Mouse (Mus musculus) heart, embryonic 16.5 days (tissue): ENCODE measurements around the gene Reg4. TPM values are rescaled to one million over a fixed set of nuclear protein-coding genes. Genes with fewer than 3 reads are reported as not detected.
A peak's percentile ranks its signal among the peaks of the same experiment; 100 is the strongest.

ENCODE experiments used
- ATAC-seq: fragments of 200-750 bp; cut with Nextera tagmentation; replicated peaks from 2 replicates; pipeline ENCODE4 v1.8.0; 2017; ENCODE audit warnings: moderate number of reproducible peaks; ENCODE audit not compliant: insufficient read depth, low FRiP score; ENCODE audit errors: extremely low read depth
- H3K27ac ChIP-seq: fragments of 300-500 bp; sonication (generic); 2 replicates; pipeline ENCODE4 v1.5.1; 2014; ENCODE audit warnings: mild to moderate bottlenecking, low read length, control low read depth, moderate library complexity
- H3K27me3 ChIP-seq: fragments of 300-500 bp; sonication (generic); 2 replicates; pipeline ENCODE4 v1.6.1; 2014; ENCODE audit warnings: low read length, mixed read lengths; ENCODE audit not compliant: control insufficient read depth, insufficient read depth
- H3K36me3 ChIP-seq: fragments of 300-500 bp; sonication (generic); 2 replicates; pipeline ENCODE4 v1.6.1; 2014; ENCODE audit not compliant: control insufficient read depth, insufficient read depth
- H3K4me1 ChIP-seq: fragments of 300-500 bp; sonication (generic); 2 replicates; pipeline ENCODE4 v1.6.1; 2014; ENCODE audit warnings: low read length, mixed read lengths; ENCODE audit not compliant: control insufficient read depth, insufficient read depth
- H3K4me2 ChIP-seq: fragments of 300-500 bp; sonication (generic); 2 replicates; pipeline ENCODE4 v1.6.1; 2014; ENCODE audit warnings: low read depth, mild to moderate bottlenecking, control low read depth, low read length
- H3K4me3 ChIP-seq: fragments of 300-500 bp; sonication (generic); 2 replicates; pipeline ENCODE4 v1.5.1; 2014; ENCODE audit warnings: mild to moderate bottlenecking, control low read depth, low read length
- H3K9ac ChIP-seq: fragments of 300-500 bp; sonication (generic); 2 replicates; pipeline ENCODE4 v1.6.1; 2014; ENCODE audit warnings: low read length, control low read depth
- H3K9me3 ChIP-seq: fragments of 300-500 bp; sonication (generic); replicated peaks from 2 replicates; pipeline ENCODE4 v1.6.1; 2016; ENCODE audit warnings: low read length; ENCODE audit not compliant: control insufficient read depth
- WGBS: fragments of 180-500 bp; shearing (Covaris S2); extraction: QIAGEN DNeasy Blood & Tissue Kit; methylation state at CpG from one replicate; pipeline ENCODE4 v1.1.7; 2014; 5-methylcytosine and 5-hydroxymethylcytosine counted together
- polyA plus RNA-seq: library from polyadenylated mRNA; unstranded; fragments of >200 nt; fragmentation: Nextera tagmentation; extraction: Ambion mirVana; gene quantifications from 2 replicates; pipeline ENCODE4 v1.2.1, GENCODE M21; 2015

Gene Reg4
- not detected in 2 replicates for polyA plus RNA-seq

- no peak for ATAC-seq
- H3K9me3 ChIP-seq: peaks cover 3% of the 10 kb centered on the region; the same call in 1 of the 2 replicates
- no peaks in the 10 kb centered on the region for H3K27me3 ChIP-seq
- H3K36me3 ChIP-seq: no peaks in the 10 kb centered on the region
- H3K27ac ChIP-seq: no peak within 1 kb of the TSS
- H3K4me2 ChIP-seq: no peak within 1 kb of the TSS
- no peak within 1 kb of the TSS for H3K9ac ChIP-seq
- peaks cover 12% of the 10 kb centered on the region for H3K4me1 ChIP-seq
- WGBS: 74% methylated on average over 8 of the region's 8 CpGs
- no peak within 1 kb of the TSS for H3K4me3 ChIP-seq
These were observed at the start of gene Reg4 for GRCm38 (mm10) chr3:98221856-98222255. Gene Reg4, plus strand, starts transcription at chr3:98222156.

GRCm38 (mm10) chr3:98178340-98178739, 43.6 kb upstream of the Reg4 start:
- ATAC-seq: peak; percentile 41
- Histone ChIP-seq H3K27me3 (no peaks in the 10 kb centered on the region), H3K4me2 (no peak overlapping the region), H3K27ac (no peak overlapping the region), H3K9me3 (peaks cover 8% of the 10 kb centered on the region), H3K36me3 (no peaks in the 10 kb centered on the region), H3K9ac (no peak overlapping the region), H3K4me3 (no peak overlapping the region), H3K4me1 (no peaks in the 10 kb centered on the region)
- WGBS: 58% methylated on average over 4 of the region's 4 CpGs

DNA sequence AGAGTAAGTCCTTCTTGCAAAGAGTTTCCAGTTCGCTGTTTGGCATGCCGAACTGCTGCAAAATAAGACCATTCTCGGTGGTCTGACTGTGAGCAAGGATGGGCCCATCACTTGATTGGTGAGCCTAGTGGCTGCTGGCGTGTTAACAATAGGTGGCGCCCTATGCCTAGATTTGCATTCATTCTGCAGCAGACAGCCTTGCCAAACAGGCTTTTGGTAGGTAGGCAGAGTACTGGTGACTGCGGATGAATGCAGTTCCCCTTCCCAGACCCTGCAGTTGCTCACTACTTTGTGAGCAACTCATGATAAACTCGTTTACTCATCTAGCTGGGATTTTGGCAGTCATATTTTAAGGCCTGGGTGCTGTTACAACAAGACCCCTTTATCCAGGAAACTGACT, 41.2 kb upstream of the Reg4 start:
- no peak for ATAC-seq
- H3K9me3 ChIP-seq: peaks cover 8% of the 10 kb centered on the region
- 31% methylated on average over 7 of the region's 7 CpGs for WGBS
- H3K27ac ChIP-seq: no peak overlapping the region
- H3K4me2 ChIP-seq: no peak overlapping the region
- H3K36me3 ChIP-seq: no peaks in the 10 kb centered on the region
- no peak overlapping the region for H3K9ac ChIP-seq
- no peaks in the 10 kb centered on the region for H3K4me1 ChIP-seq
- no peak overlapping the region for H3K4me3 ChIP-seq
- H3K27me3 ChIP-seq: no peaks in the 10 kb centered on the region

GRCm38 (mm10) chr3:98185163-98185714, 36.7 kb upstream of the Reg4 start:
- Histone ChIP-seq H3K27ac (no peak overlapping the region), H3K4me1 (no peaks in the 10 kb centered on the region), H3K4me3 (no peak overlapping the region), H3K36me3 (no peaks in the 10 kb centered on the region), H3K9me3 (0 out of 2 replicates have a peak, but pooled peaks cover 2% of the 10 kb centered on the region), H3K27me3 (no peaks in the 10 kb centered on the region), H3K4me2 (no peak overlapping the region), H3K9ac (no peak overlapping the region)
- no peak for ATAC-seq
- WGBS: 66% methylated on average over 10 of the region's 10 CpGs

DNA sequence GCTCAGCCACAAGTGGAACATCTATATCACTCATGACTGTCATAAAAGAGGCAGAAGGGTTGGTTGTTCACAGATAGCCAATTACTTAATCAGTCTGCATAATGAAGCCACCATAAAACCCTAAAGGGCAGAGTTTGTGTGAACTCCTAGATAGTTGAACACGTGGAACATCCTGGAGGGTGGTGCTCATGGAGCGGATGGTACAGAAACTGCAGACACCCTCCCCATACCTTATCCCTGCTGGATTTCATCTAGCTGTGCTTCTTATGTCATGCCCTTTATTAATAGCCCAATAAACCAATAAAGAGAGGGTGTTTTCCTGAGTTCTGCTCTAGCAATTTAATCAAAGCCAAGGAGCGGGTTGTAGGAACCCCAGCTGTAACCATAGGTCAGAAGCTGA, 34.2 kb upstream of the Reg4 start:
- 85% methylated on average over 3 of the region's 3 CpGs for WGBS

DNA sequence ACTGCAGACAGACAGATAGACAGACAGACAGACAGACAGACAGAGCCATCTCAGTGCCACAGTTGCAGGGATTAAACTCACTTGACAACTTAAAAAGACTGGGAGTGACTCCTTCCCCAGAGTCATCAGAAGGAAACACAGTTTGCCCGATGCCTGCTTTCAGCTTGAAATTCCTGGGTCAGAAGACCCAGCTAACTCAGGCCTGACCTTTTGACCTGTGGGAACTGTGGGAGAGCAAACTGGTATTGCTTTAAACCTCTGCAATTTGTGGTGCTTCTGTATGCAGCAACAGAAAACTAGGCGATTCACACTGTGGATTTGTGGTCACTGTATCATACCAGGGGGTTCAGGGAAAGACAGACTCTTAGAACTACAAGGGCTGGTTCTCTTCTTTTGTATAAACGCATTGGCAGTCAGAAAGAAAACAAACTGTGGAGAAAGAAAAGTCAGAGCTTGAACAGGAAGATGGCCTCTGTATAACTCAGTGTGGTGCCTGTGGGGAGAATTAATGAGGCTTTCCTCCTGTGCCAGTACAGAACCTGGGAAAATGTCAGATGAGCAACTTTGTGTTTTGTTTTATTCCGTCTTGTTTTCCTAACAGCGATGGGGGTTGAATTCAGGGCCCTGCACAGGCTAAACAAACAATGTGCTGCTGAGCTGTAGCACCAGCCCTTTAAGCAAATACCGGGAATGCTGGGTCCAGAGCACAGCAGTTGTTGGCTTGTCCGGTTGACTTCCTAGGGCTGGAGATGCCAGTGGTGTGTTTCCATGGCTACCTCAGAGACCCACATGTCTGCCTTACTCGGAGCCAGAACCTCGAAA, 24.0 kb upstream of the Reg4 start:
- no peaks in the 10 kb centered on the region for H3K27me3 ChIP-seq
- no peak overlapping the region for H3K9ac ChIP-seq
- no peaks in the 10 kb centered on the region for H3K36me3 ChIP-seq
- no peaks in the 10 kb centered on the region for H3K9me3 ChIP-seq
- H3K4me3 ChIP-seq: no peak overlapping the region
- 43% methylated on average over 9 of the region's 9 CpGs for WGBS
- H3K4me2 ChIP-seq: no peak overlapping the region
- H3K27ac ChIP-seq: no peak overlapping the region
- no peak for ATAC-seq
- no peaks in the 10 kb centered on the region for H3K4me1 ChIP-seq

More for the DNA sequence above, 34.2 kb upstream of the Reg4 start:
- Histone ChIP-seq H3K4me2 (no peak overlapping the region), H3K4me3 (no peak overlapping the region), H3K9ac (no peak overlapping the region), H3K27me3 (no peaks in the 10 kb centered on the region), H3K36me3 (no peaks in the 10 kb centered on the region), H3K4me1 (no peaks in the 10 kb centered on the region), H3K27ac (no peak overlapping the region), H3K9me3 (no peaks in the 10 kb centered on the region)
- no peak for ATAC-seq

GRCm38 (mm10) chr3:98199747-98200146, 22.2 kb upstream of the Reg4 start:
- Histone ChIP-seq H3K9ac (no peak overlapping the region), H3K27ac (no peak overlapping the region), H3K36me3 (no peaks in the 10 kb centered on the region), H3K4me3 (no peak overlapping the region), H3K4me2 (no peak overlapping the region), H3K9me3 (no peaks in the 10 kb centered on the region), H3K27me3 (no peaks in the 10 kb centered on the region), H3K4me1 (no peaks in the 10 kb centered on the region)
- 56% methylated on average over 5 of the region's 5 CpGs for WGBS
- no peak for ATAC-seq

- H3K9me3 ChIP-seq: no peaks in the 10 kb centered on the region
- no peak for ATAC-seq
- WGBS: 53% methylated on average over 5 of the region's 5 CpGs
These were observed 18.7 kb upstream of the Reg4 start for GRCm38 (mm10) chr3:98203282-98203681.

DNA sequence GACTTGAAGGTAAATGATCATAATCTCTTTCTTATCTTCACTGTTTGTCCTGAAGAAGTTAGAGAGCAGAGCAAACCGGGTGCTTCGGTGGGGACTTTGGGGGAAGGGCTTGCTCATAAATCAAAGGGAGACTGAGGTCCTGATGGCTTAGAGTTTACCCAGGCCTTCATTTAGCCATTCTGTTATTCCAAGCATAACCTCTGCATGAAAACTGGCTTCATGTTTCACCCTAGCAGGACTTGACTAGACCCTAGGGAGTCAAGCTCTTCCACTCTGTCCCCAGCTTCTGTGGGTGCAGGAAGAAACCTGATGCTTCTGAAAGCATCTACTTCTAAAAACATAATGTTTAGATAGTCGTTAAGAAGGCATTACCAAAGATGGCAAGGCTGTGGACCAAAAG, 15.0 kb upstream of the Reg4 start:
- no peak overlapping the region for H3K4me2 ChIP-seq
- H3K27ac ChIP-seq: no peak overlapping the region
- no peak for ATAC-seq
- 30% methylated on average over 3 of the region's 3 CpGs for WGBS
- H3K4me3 ChIP-seq: no peak overlapping the region
- no peaks in the 10 kb centered on the region for H3K9me3 ChIP-seq
- H3K9ac ChIP-seq: no peak overlapping the region
- H3K4me1 ChIP-seq: no peaks in the 10 kb centered on the region
- H3K36me3 ChIP-seq: no peaks in the 10 kb centered on the region
- no peaks in the 10 kb centered on the region for H3K27me3 ChIP-seq

More at GRCm38 (mm10) chr3:98203282-98203681, 18.7 kb upstream of the Reg4 start:
- Histone ChIP-seq H3K4me3 (no peak overlapping the region), H3K9ac (no peak overlapping the region), H3K4me1 (no peaks in the 10 kb centered on the region), H3K36me3 (no peaks in the 10 kb centered on the region), H3K27me3 (no peaks in the 10 kb centered on the region), H3K27ac (no peak overlapping the region), H3K4me2 (no peak overlapping the region)
